Mouse (Mus musculus) G1E (cell line): Measurements from ENCODE around the gene Prdm16.

Experiments used
- CTCF ChIP-seq: IDR thresholded peaks from 2 replicates; pipeline ENCODE4 v1.5.1; 2012; ENCODE audit warnings: low read depth, low read length, inconsistent platforms, mixed read lengths
- GATA1 ChIP-seq: IDR thresholded peaks from 2 replicates; pipeline ENCODE4 v1.6.1; 2012; ENCODE audit warnings: borderline replicate concordance, low read length, inconsistent platforms, mixed read lengths
- GATA2 ChIP-seq: IDR thresholded peaks from 2 replicates; pipeline ENCODE4 v1.6.1; 2012; ENCODE audit warnings: low read depth, low read length, inconsistent platforms, borderline replicate concordance
- POLR2AphosphoS5 ChIP-seq: IDR thresholded peaks from 2 replicates; pipeline ENCODE4 v1.6.1; 2012; ENCODE audit warnings: low read depth, low read length, inconsistent platforms; ENCODE audit not compliant: insufficient replicate concordance
- TAL1 ChIP-seq: conservative IDR thresholded peaks from 2 replicates; pipeline ENCODE4 v1.6.1; 2012; ENCODE audit warnings: low read depth, low read length, inconsistent platforms, mixed read lengths

DNA sequence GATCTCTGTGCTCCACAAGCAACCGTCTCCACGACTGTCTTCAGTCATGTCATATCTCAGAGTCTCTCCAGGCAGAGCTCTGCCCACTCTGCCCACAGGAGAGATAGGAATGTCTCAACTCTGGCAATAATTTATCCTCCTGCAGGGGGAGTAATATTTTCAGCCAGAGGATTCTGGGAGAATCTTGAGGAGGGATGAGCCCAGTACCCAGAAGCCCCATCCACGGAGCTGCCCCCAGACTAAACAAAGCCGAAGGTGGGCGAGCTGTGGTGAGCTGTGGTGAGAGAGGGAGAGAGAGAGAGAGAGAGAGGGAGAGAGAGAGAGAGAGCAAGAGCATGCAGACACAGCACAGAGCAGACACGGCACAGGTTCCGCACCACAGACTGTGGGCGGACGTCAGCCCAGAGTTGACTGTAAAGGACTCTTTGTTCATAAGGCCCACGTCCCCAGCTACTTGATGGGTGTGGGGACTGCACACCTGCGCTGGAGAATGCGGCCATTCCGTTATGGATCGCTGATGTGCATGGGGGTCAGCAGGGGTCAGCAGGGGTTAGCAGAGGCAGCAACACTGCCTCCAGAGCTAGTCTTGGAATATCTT lies 197.1 kb downstream of the Prdm16 start:
- TF ChIP-seq CTCF (no peak), GATA1 (no peak), TAL1 (no peak), GATA2 (no peak), POLR2AphosphoS5 (no peak)
